Mouse (Mus musculus) bone marrow, adult 2 months (tissue): ENCODE measurements around the gene Sstr1.

Source experiments
- CTCF ChIP-seq: fragments of 200-500 bp; IDR thresholded peaks from 2 replicates; pipeline ENCODE4 v1.5.1; 2011; ENCODE audit warnings: low read length, control low read depth; ENCODE audit not compliant: control insufficient read depth, insufficient read depth
- POLR2A ChIP-seq: fragments of 200-500 bp; IDR thresholded peaks from 2 replicates; pipeline ENCODE4 v1.6.1; 2011; ENCODE audit warnings: low read depth, mild to moderate bottlenecking, control low read depth, low read length, borderline replicate concordance; ENCODE audit not compliant: control insufficient read depth

GRCm38 (mm10) chr12:58212924-58213450 is 1.4 kb downstream of the Sstr1 start:
- TF ChIP-seq CTCF (no peak), POLR2A (no peak)
